ENCODE assay signal across 22 mouse cellular contexts in genomic region chr11:85755503-85756044, GRCm38 (mm10).
DNase-seq lines count a peak whose midpoint lies in the region; ATAC-seq and TF ChIP-seq lines count a peak whose summit lies in the region.
"Had no signal": no experiment of that assay in that cellular context is flagged by ENCODE, and none has a peak within 500 bp of the region (broad histone marks: within the 10 kb centered on the region; RNA-seq: fewer than 3 reads in every experiment).

No protein-coding gene starts in this region.

- H3K27ac ChIP-seq in layer of hippocampus, adult 2 months: peak overlapping the region; percentile 15; the same call in 1 of the 2 replicates
- H3K27ac ChIP-seq in forebrain, embryonic 16.5 days (ENCODE audit: low read length): no peak overlapping the region
- H3K27ac ChIP-seq: forebrain, embryonic 15.5 days; heart, embryonic 10.5 days; hindbrain, embryonic 12.5 days; limb, embryonic 13.5 days; liver, embryonic 14.5 days; neural tube, embryonic 12.5 days had no signal

- H3K36me3 ChIP-seq in forebrain, embryonic 16.5 days (ENCODE audit: control insufficient read depth, insufficient read depth): no peaks in the 10 kb centered on the region
- H3K36me3 ChIP-seq: forebrain, embryonic 15.5 days; heart, embryonic 10.5 days; hindbrain, embryonic 12.5 days; limb, embryonic 13.5 days; neural tube, embryonic 12.5 days had no signal

- DNase-seq in frontal cortex, postnatal 10 days (ENCODE audit: low spot score in 2 of 2): no peak
- no peak for DNase-seq in layer of hippocampus, adult 2 months (ENCODE audit: low spot score in 2 of 2)
- DNase-seq in layer of hippocampus, adult 9-11 months: no peak
- DNase-seq in right cerebral cortex, adult 18-20 months: peak; percentile 31
- no peak for DNase-seq in right cerebral cortex, postnatal 36 days (ENCODE audit: low spot score in 2 of 2)
- DNase-seq in telencephalon, adult 2 months (ENCODE audit: low read depth, low spot score): peak; percentile 53
- DNase-seq: adrenal gland, postnatal 14 days; cerebellum, adult 8-10 months; heart, postnatal 14 days; kidney, adult 2 months; kidney, postnatal 14 days; midbrain, embryonic 14.5 days; retina, postnatal 1 day; thymus, postnatal 25 days had no signal

- WGBS in forebrain, embryonic 16.5 days: 90% methylated on average over 2 of the region's 2 CpGs

- no peaks in the 10 kb centered on the region for H3K27me3 ChIP-seq in forebrain, embryonic 16.5 days (replicated peaks; ENCODE audit: control insufficient read depth, insufficient read depth, low read length)
- H3K27me3 ChIP-seq: forebrain, embryonic 15.5 days; hindbrain, embryonic 12.5 days; neural tube, embryonic 12.5 days had no signal

- no peak overlapping the region for H3K4me2 ChIP-seq in forebrain, embryonic 16.5 days (ENCODE audit: low read length)
- H3K4me2 ChIP-seq: forebrain, embryonic 15.5 days; hindbrain, embryonic 12.5 days; limb, embryonic 13.5 days; neural tube, embryonic 12.5 days had no signal

- no peak overlapping the region for H3K4me3 ChIP-seq in layer of hippocampus, adult 2 months
- no peak overlapping the region for H3K4me3 ChIP-seq in forebrain, embryonic 16.5 days (replicated peaks; ENCODE audit: low read length)
- H3K4me3 ChIP-seq: forebrain, embryonic 15.5 days; heart, embryonic 10.5 days; hindbrain, embryonic 12.5 days; limb, embryonic 13.5 days; neural tube, embryonic 12.5 days had no signal

- peak; percentile 71 for ATAC-seq in frontal cortex, adult (ENCODE audit: low TSS enrichment)
- ATAC-seq in forebrain, embryonic 16.5 days: no peak
- ATAC-seq: forebrain, embryonic 15.5 days had no signal

- TF ChIP-seq CTCF in layer of hippocampus, adult 2 months (conservative IDR thresholded peaks at IDR 0.05): no peak

- peaks cover 10% of the 10 kb centered on the region for H3K4me1 ChIP-seq in forebrain, embryonic 16.5 days (replicated peaks; ENCODE audit: control insufficient read depth, insufficient read depth, low read length)

- H3K9me3 ChIP-seq in forebrain, embryonic 16.5 days (ENCODE audit: control insufficient read depth, low read length): no peaks in the 10 kb centered on the region
- H3K9me3 ChIP-seq: forebrain, embryonic 15.5 days; heart, embryonic 10.5 days; hindbrain, embryonic 12.5 days; limb, embryonic 13.5 days; neural tube, embryonic 12.5 days had no signal

- no peak overlapping the region for H3K9ac ChIP-seq in forebrain, embryonic 16.5 days (replicated peaks; ENCODE audit: low read depth, low read length)
- H3K9ac ChIP-seq: forebrain, embryonic 15.5 days; hindbrain, embryonic 12.5 days; limb, embryonic 13.5 days; liver, embryonic 14.5 days; neural tube, embryonic 12.5 days had no signal

Comparison
In these comparisons a context has a peak if more than half of its experiments do, and no peak if none do; other contexts are left out.
1. DNase-seq: peak in right cerebral cortex, adult 18-20 months (single experiment) and telencephalon, adult 2 months (single experiment); none in frontal cortex, postnatal 10 days (0 of 2), layer of hippocampus, adult 2 months (0 of 2), layer of hippocampus, adult 9-11 months (single experiment) and right cerebral cortex, postnatal 36 days (0 of 2).